Mouse (Mus musculus) MEL (cell line): ENCODE data around the gene Osgin1.

Experiments used
- CTCF ChIP-seq, 3 experiments: IDR thresholded peaks in 2 of 3; conservative IDR thresholded peaks in 1 of 3; 2 replicates each; pipeline ENCODE4 v1.5.1; 2011 to 2012; ENCODE audit warnings: low read length in 3 of 3, low read depth in 2 of 3, mild to moderate bottlenecking in 2 of 3, improper control_type of control experiment in 1 of 3, inconsistent platforms in 1 of 3, mixed read lengths in 1 of 3, moderate library complexity in 1 of 3; ENCODE audit not compliant: control insufficient read depth in 1 of 3, insufficient read depth in 1 of 3, poor library complexity in 1 of 3, severe bottlenecking in 1 of 3
- E2F4 ChIP-seq: IDR thresholded peaks from 2 replicates; pipeline ENCODE4 v1.6.1; 2011; ENCODE audit warnings: low read depth, low read length, improper control_type of control experiment, borderline replicate concordance
- ELF1 ChIP-seq: IDR thresholded peaks from 2 replicates; pipeline ENCODE4 v1.6.1; 2014; ENCODE audit warnings: low read depth, mild to moderate bottlenecking, inconsistent platforms, low read length, improper control_type of control experiment, moderate library complexity
- EP300 ChIP-seq, 2 experiments: IDR thresholded peaks; 2 replicates each; pipeline ENCODE4 v1.6.1; 2011; ENCODE audit warnings: improper control_type of control experiment in 2 of 2, low read length in 2 of 2, low read depth in 1 of 2, mild to moderate bottlenecking in 1 of 2
- HCFC1 ChIP-seq: IDR thresholded peaks from 2 replicates; pipeline ENCODE4 v1.6.1; 2012; ENCODE audit warnings: low read depth, mild to moderate bottlenecking, inconsistent platforms, low read length, improper control_type of control experiment, moderate library complexity
- MAZ ChIP-seq: IDR thresholded peaks from 2 replicates; pipeline ENCODE4 v1.6.1; 2012; ENCODE audit warnings: low read depth, mild to moderate bottlenecking, inconsistent platforms, low read length, improper control_type of control experiment
- POLR2A ChIP-seq, 2 experiments: IDR thresholded peaks; 2 replicates each; pipeline ENCODE4 v1.6.1; 2011 to 2012; ENCODE audit warnings: low read length in 2 of 2, mild to moderate bottlenecking in 2 of 2, control low read depth in 1 of 2, improper control_type of control experiment in 1 of 2, low read depth in 1 of 2, moderate library complexity in 1 of 2; ENCODE audit not compliant: control insufficient read depth in 1 of 2, insufficient read depth in 1 of 2, poor library complexity in 1 of 2
- POLR2AphosphoS5 ChIP-seq: IDR thresholded peaks from 2 replicates; pipeline ENCODE4 v1.6.1; 2012; ENCODE audit warnings: low read depth, borderline replicate concordance, mild to moderate bottlenecking, inconsistent platforms, low read length, moderate library complexity, mixed read lengths
- RAD21 ChIP-seq: IDR thresholded peaks from 2 replicates; pipeline ENCODE4 v1.6.1; 2011; ENCODE audit warnings: mild to moderate bottlenecking, low read depth, low read length, improper control_type of control experiment
- SIN3A ChIP-seq: IDR thresholded peaks from 2 replicates; pipeline ENCODE4 v1.6.1; 2012; ENCODE audit warnings: low read length, improper control_type of control experiment, inconsistent platforms
- TAL1 ChIP-seq: IDR thresholded peaks from 2 replicates; pipeline ENCODE4 v1.6.1; 2012; ENCODE audit warnings: mild to moderate bottlenecking, inconsistent platforms, low read length, moderate library complexity, mixed read lengths
- USF1 ChIP-seq: IDR thresholded peaks from 2 replicates; pipeline ENCODE4 v1.6.1; 2014; ENCODE audit warnings: low read depth, mild to moderate bottlenecking, inconsistent platforms, low read length, improper control_type of control experiment, moderate library complexity
- ZKSCAN1 ChIP-seq: IDR thresholded peaks from 2 replicates; pipeline ENCODE4 v1.6.1; 2012; ENCODE audit warnings: low read depth, mild to moderate bottlenecking, inconsistent platforms, low read length, improper control_type of control experiment, moderate library complexity

- TF ChIP-seq CTCF (IDR thresholded peaks at IDR 0.05 in 2 of 3, conservative IDR thresholded peaks at IDR 0.05 in 1 of 3; ENCODE audit: control insufficient read depth in 1 of 3, insufficient read depth in 1 of 3, low read depth in 2 of 3, low read length in 3 of 3, poor library complexity in 1 of 3, severe bottlenecking in 1 of 3) (no peak), TAL1 (no peak), EP300 (IDR thresholded peaks at IDR 0.05; ENCODE audit: low read depth in 1 of 2, low read length in 2 of 2) (no peak), MAZ (no peak), E2F4 (no peak), POLR2A (IDR thresholded peaks at IDR 0.05; ENCODE audit: control insufficient read depth in 1 of 2, insufficient read depth in 1 of 2, low read depth in 1 of 2, low read length in 2 of 2, poor library complexity in 1 of 2) (no peak), HCFC1 (no peak), USF1 (no peak), ZKSCAN1 (no peak), RAD21 (no peak), POLR2AphosphoS5 (no peak), ELF1 (no peak), SIN3A (no peak)
Measured at GRCm38 (mm10) chr8:119439424-119439823, 5.5 kb downstream of the Osgin1 start.
